Mouse (Mus musculus): Measurements from ENCODE around the gene Myl6.

DNA sequence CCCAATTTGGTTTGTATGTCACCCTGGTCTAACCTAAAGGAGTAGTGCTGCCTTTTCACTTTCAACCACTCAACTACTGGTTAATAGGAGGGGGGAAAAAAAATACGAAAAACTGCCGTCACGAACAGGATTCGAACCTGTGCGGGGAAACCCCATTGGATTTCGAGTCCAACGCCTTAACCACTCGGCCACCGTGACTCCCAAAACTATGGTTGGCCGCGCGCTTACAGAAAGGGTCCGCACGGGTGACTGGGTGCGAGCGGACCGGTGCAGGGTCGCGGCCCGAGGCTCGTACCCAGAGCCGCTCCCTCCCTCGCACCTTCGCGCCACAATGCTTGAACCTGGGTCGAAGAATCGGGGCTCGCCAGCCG is 35.6 kb downstream of the Myl6 start:
- TF ChIP-seq POLR2A (IDR thresholded peaks at IDR 0.05; ENCODE audit: low read depth, low read length) (no peak), CTCF (conservative IDR thresholded peaks at IDR 0.05; ENCODE audit: insufficient read depth, insufficient read length, low read depth, low read length) (no peak)

Measured in kidney, adult 2 months (tissue).